ENCODE assay signal across 25 mouse cellular contexts in the genomic region with DNA sequence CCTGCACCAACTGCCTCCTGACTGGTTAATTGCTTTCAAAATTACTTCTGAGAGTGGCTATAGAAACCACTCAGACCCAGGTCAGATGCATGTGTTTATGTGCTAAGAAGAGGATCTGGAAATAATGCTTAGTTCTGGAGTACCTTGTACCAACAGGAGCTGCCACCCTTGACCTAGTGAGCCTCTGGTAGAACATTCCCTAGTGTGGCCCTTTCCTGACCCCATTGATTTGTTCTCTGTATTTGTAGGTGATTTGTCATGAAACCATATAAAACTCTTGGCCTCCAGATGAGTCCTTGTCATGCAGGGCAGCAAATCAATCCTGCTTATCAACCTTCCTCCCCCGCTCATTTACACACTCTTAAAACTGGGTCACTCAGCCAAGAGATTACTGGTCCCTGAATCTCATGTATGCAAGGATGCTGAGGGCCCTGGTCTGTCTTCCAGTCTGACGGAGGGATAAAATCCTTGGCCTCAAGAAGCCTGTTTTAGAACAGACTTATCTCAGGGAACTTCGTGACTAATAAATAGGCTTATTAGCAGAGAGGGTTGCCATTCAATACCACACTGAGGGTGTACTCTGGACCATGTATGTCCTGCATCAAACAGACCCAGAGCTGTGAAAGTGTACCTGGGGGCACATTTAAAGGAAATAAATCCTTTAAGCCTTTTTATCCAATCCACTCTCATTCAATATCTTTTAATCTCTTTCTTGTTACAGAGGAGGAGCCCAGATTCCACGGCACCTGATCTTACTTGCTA. TPM values are rescaled to one million over a fixed set of nuclear protein-coding genes. Genes with fewer than 3 reads are reported as not detected.
DNase-seq lines count a peak whose midpoint lies in the region; ATAC-seq and TF ChIP-seq lines count a peak whose summit lies in the region.
"Had no signal": no experiment of that assay in that cellular context is flagged by ENCODE, and none has a peak within 500 bp of the region (broad histone marks: within the 10 kb centered on the region; RNA-seq: fewer than 3 reads in every experiment).

No protein-coding gene starts in this region.

- no peak overlapping the region for H3K27ac ChIP-seq in heart, postnatal 0 days (ENCODE audit: low read depth)
- H3K27ac ChIP-seq in midbrain, embryonic 11.5 days (ENCODE audit: low read depth, low read length) = no peak overlapping the region
- no peak overlapping the region for H3K27ac ChIP-seq in midbrain, embryonic 16.5 days (ENCODE audit: low read length)
- H3K27ac ChIP-seq in intestine, embryonic 16.5 days (ENCODE audit: low read length) = peak overlapping the region; percentile 6; the same call in 1 of the 2 replicates
- peak overlapping the region; percentile 71 for H3K27ac ChIP-seq in stomach, postnatal 0 days (replicated peaks)
- H3K27ac ChIP-seq: embryonic facial prominence, embryonic 10.5 days; forebrain, embryonic 13.5 days; gastrocnemius, adult 2 months had no signal

- no peak for TF ChIP-seq CTCF in heart, postnatal 0 days (IDR thresholded peaks at IDR 0.05; ENCODE audit: low read depth)
- no peak for TF ChIP-seq CTCF in stomach, postnatal 0 days (IDR thresholded peaks at IDR 0.05; ENCODE audit: low read depth)

- intact Hi-C loops in heart, postnatal 10 days (cut with DNase I) = no loop called here

- H3K4me3 ChIP-seq in heart, postnatal 0 days (ENCODE audit: low read depth, low read length) = no peak overlapping the region
- no peak overlapping the region for H3K4me3 ChIP-seq in midbrain, embryonic 11.5 days (ENCODE audit: low read depth, low read length)
- H3K4me3 ChIP-seq in midbrain, embryonic 16.5 days (ENCODE audit: low read depth, low read length) = no peak overlapping the region
- no peak overlapping the region for H3K4me3 ChIP-seq in intestine, embryonic 16.5 days (ENCODE audit: low read length)
- no peak overlapping the region for H3K4me3 ChIP-seq in stomach, postnatal 0 days (ENCODE audit: low read depth, low read length)
- H3K4me3 ChIP-seq: embryonic facial prominence, embryonic 10.5 days; forebrain, embryonic 13.5 days; gastrocnemius, adult 2 months; heart, embryonic 12.5 days had no signal

- ATAC-seq in heart, postnatal 0 days (ENCODE audit: insufficient read depth, low read depth) = peak; percentile 8; the same call in 1 of the 2 replicates
- ATAC-seq in midbrain, embryonic 11.5 days (ENCODE audit: low FRiP score) = peak; percentile 33; the same call in 1 of the 2 replicates
- ATAC-seq in midbrain, embryonic 16.5 days = no peak
- ATAC-seq in intestine, embryonic 16.5 days = peak; percentile 77
- peak; percentile 68 for ATAC-seq in stomach, postnatal 0 days (ENCODE audit: low FRiP score, low TSS enrichment)
- ATAC-seq: CD4-positive, CD25-positive, alpha-beta regulatory T cell, adult 4 months; forebrain, embryonic 13.5 days; forebrain, postnatal 0 days had no signal

- no peaks in the 10 kb centered on the region for H3K4me1 ChIP-seq in heart, postnatal 0 days (ENCODE audit: control insufficient read depth, insufficient read depth)
- no peaks in the 10 kb centered on the region for H3K4me1 ChIP-seq in midbrain, embryonic 11.5 days (ENCODE audit: control insufficient read depth, insufficient read depth, low read length)
- H3K4me1 ChIP-seq in midbrain, embryonic 16.5 days (ENCODE audit: control insufficient read depth, insufficient read depth, low read length) = no peaks in the 10 kb centered on the region
- H3K4me1 ChIP-seq in intestine, embryonic 16.5 days (ENCODE audit: control insufficient read depth, insufficient read depth, low read length) = no peaks in the 10 kb centered on the region
- no peaks in the 10 kb centered on the region for H3K4me1 ChIP-seq in stomach, postnatal 0 days (replicated peaks; ENCODE audit: control insufficient read depth, insufficient read depth)
- H3K4me1 ChIP-seq: forebrain, embryonic 13.5 days; heart, embryonic 12.5 days had no signal

- 57% methylated on average over 4 of the region's 4 CpGs for WGBS in heart, postnatal 0 days
- 56% methylated on average over 4 of the region's 4 CpGs for WGBS in midbrain, embryonic 11.5 days
- WGBS in midbrain, embryonic 16.5 days = 54% methylated on average over 4 of the region's 4 CpGs
- 41% methylated on average over 4 of the region's 4 CpGs for WGBS in intestine, embryonic 16.5 days
- WGBS in stomach, postnatal 0 days = 42% methylated on average over 4 of the region's 4 CpGs

- H3K9ac ChIP-seq in heart, postnatal 0 days (replicated peaks; ENCODE audit: low read depth, low read length) = no peak overlapping the region
- H3K9ac ChIP-seq in midbrain, embryonic 11.5 days (ENCODE audit: low read length) = no peak overlapping the region
- no peak overlapping the region for H3K9ac ChIP-seq in midbrain, embryonic 16.5 days (ENCODE audit: low read depth, low read length)
- no peak overlapping the region for H3K9ac ChIP-seq in intestine, embryonic 16.5 days (ENCODE audit: low read depth, low read length)
- H3K9ac ChIP-seq in stomach, postnatal 0 days (ENCODE audit: low read length) = no peak overlapping the region
- H3K9ac ChIP-seq: forebrain, embryonic 13.5 days; forebrain, postnatal 0 days; heart, embryonic 12.5 days had no signal

- no peaks in the 10 kb centered on the region for H3K9me3 ChIP-seq in heart, postnatal 0 days (replicated peaks; ENCODE audit: control insufficient read depth, low read length)
- H3K9me3 ChIP-seq in midbrain, embryonic 11.5 days (ENCODE audit: control insufficient read depth, low read length) = no peaks in the 10 kb centered on the region
- no peaks in the 10 kb centered on the region for H3K9me3 ChIP-seq in midbrain, embryonic 16.5 days (replicated peaks; ENCODE audit: control insufficient read depth, low read length, poor library complexity, severe bottlenecking)
- H3K9me3 ChIP-seq in intestine, embryonic 16.5 days (ENCODE audit: control insufficient read depth, low read length) = no peaks in the 10 kb centered on the region
- no peaks in the 10 kb centered on the region for H3K9me3 ChIP-seq in stomach, postnatal 0 days (ENCODE audit: control insufficient read depth, low read length)
- H3K9me3 ChIP-seq: embryonic facial prominence, embryonic 10.5 days; forebrain, embryonic 13.5 days; heart, embryonic 12.5 days had no signal

- H3K36me3 ChIP-seq in heart, postnatal 0 days (replicated peaks; ENCODE audit: control insufficient read depth, insufficient read depth, low read length) = no peaks in the 10 kb centered on the region
- H3K36me3 ChIP-seq in midbrain, embryonic 11.5 days (ENCODE audit: control insufficient read depth, insufficient read depth, low read length) = no peaks in the 10 kb centered on the region
- no peaks in the 10 kb centered on the region for H3K36me3 ChIP-seq in midbrain, embryonic 16.5 days (ENCODE audit: control insufficient read depth, insufficient read depth, low read length)
- no peaks in the 10 kb centered on the region for H3K36me3 ChIP-seq in intestine, embryonic 16.5 days (ENCODE audit: control insufficient read depth, insufficient read depth, low read length)
- H3K36me3 ChIP-seq in stomach, postnatal 0 days (ENCODE audit: control insufficient read depth, insufficient read depth, low read length) = no peaks in the 10 kb centered on the region
- H3K36me3 ChIP-seq: embryonic facial prominence, embryonic 10.5 days; G1E; heart, embryonic 12.5 days had no signal

- H3K4me2 ChIP-seq in heart, postnatal 0 days (ENCODE audit: low read depth, low read length) = no peak overlapping the region
- no peak overlapping the region for H3K4me2 ChIP-seq in midbrain, embryonic 11.5 days
- H3K4me2 ChIP-seq in midbrain, embryonic 16.5 days (ENCODE audit: low read length) = no peak overlapping the region
- no peak overlapping the region for H3K4me2 ChIP-seq in intestine, embryonic 16.5 days (ENCODE audit: low read depth, low read length)
- no peak overlapping the region for H3K4me2 ChIP-seq in stomach, postnatal 0 days (replicated peaks; ENCODE audit: low read depth)
- H3K4me2 ChIP-seq: forebrain, embryonic 13.5 days; heart, embryonic 12.5 days had no signal

- no peak for DNase-seq in heart, postnatal 0 days (ENCODE audit: low spot score)
- no peak for DNase-seq in heart, postnatal 10 days
- no peak for DNase-seq in midbrain, embryonic 11.5 days (ENCODE audit: low spot score, missing footprints)
- no peak for DNase-seq in stomach, postnatal 0 days (ENCODE audit: low spot score)
- no peak for DNase-seq in thymus, adult 18-20 months
- DNase-seq: adrenal gland, adult 8-10 months; adrenal gland, postnatal 36 days; B cell, adult 2 months; cerebellum, adult 2 months; cerebellum, postnatal 10 days; forebrain, postnatal 0 days; gastrocnemius, adult 2 months; gastrocnemius, postnatal 25 days; heart, postnatal 4 days had no signal

- no peak for TF ChIP-seq EP300 in heart, postnatal 0 days (IDR thresholded peaks at IDR 0.05; ENCODE audit: low read depth)
- TF ChIP-seq EP300 in stomach, postnatal 0 days (optimal IDR thresholded peaks at IDR 0.05) = no peak

- no peaks in the 10 kb centered on the region for H3K27me3 ChIP-seq in heart, postnatal 0 days (ENCODE audit: control insufficient read depth, insufficient read depth, low read length)
- no peaks in the 10 kb centered on the region for H3K27me3 ChIP-seq in midbrain, embryonic 11.5 days (ENCODE audit: control insufficient read depth, insufficient read depth, low read length)
- no peaks in the 10 kb centered on the region for H3K27me3 ChIP-seq in midbrain, embryonic 16.5 days (ENCODE audit: control insufficient read depth, insufficient read depth, low read depth, low read length)
- no peaks in the 10 kb centered on the region for H3K27me3 ChIP-seq in intestine, embryonic 16.5 days (replicated peaks; ENCODE audit: control insufficient read depth, insufficient read depth, low read length)
- H3K27me3 ChIP-seq in stomach, postnatal 0 days (ENCODE audit: control insufficient read depth, insufficient read depth, low read length) = no peaks in the 10 kb centered on the region
- H3K27me3 ChIP-seq: forebrain, embryonic 13.5 days; heart, embryonic 12.5 days had no signal

RNA-seq across cellular contexts. Expression of a gene that starts 5.3 kb away (rescaled TPM):
- total RNA-seq in heart, postnatal 0 days (2014; rRNA removed; ENCODE audit: low replicate concordance) = 6.4 TPM in 1 of 2 replicates, not detected in the other
- polyA plus RNA-seq in heart, postnatal 0 days (2015; fragmentation: Nextera tagmentation; extraction: Ambion mirVana) = not detected in 2 replicates
- not detected for total RNA-seq in heart, postnatal 10 days (2021)
- not detected in 2 replicates for polyA plus RNA-seq in midbrain, embryonic 11.5 days (2014; fragmentation: Nextera tagmentation; extraction: Ambion mirVana)
- polyA plus RNA-seq in midbrain, embryonic 16.5 days (2015; fragmentation: Nextera tagmentation; extraction: Ambion mirVana) = not detected in 2 replicates
- polyA plus RNA-seq in intestine, embryonic 16.5 days (2015; fragmentation: Nextera tagmentation; extraction: Ambion mirVana) = 0.13 TPM in 1 of 2 replicates, not detected in the other
- 16.6 and 21.1 TPM in 2 replicates for polyA plus RNA-seq in stomach, postnatal 0 days (2015; fragmentation: Nextera tagmentation; extraction: Ambion mirVana)
- total RNA-seq: adrenal gland, adult 8-10 months; adrenal gland, postnatal 36 days; forebrain, postnatal 0 days; gastrocnemius, adult 2 months; gastrocnemius, postnatal 25 days; granulocyte monocyte progenitor cell, adult 5-6 weeks; heart, adult 8-10 months; heart, postnatal 4 days had no signal
- polyA plus RNA-seq: CD4-positive, CD25-positive, alpha-beta regulatory T cell, adult 4 months; cerebellum, adult 2 months; embryonic facial prominence, embryonic 10.5 days; forebrain, embryonic 13.5 days; forebrain, postnatal 0 days; G1E; heart, embryonic 12.5 days had no signal

RNA-seq across cellular contexts. Expression of a gene that starts 10.0 kb away (rescaled TPM):
- total RNA-seq in heart, postnatal 0 days (2014; rRNA removed; ENCODE audit: low replicate concordance) = not detected in 2 replicates
- polyA plus RNA-seq in heart, postnatal 0 days (2015; fragmentation: Nextera tagmentation; extraction: Ambion mirVana) = not detected in 2 replicates
- not detected for total RNA-seq in heart, postnatal 10 days (2021)
- not detected in 2 replicates for polyA plus RNA-seq in midbrain, embryonic 11.5 days (2014; fragmentation: Nextera tagmentation; extraction: Ambion mirVana)
- polyA plus RNA-seq in midbrain, embryonic 16.5 days (2015; fragmentation: Nextera tagmentation; extraction: Ambion mirVana) = not detected in 2 replicates
- polyA plus RNA-seq in intestine, embryonic 16.5 days (2015; fragmentation: Nextera tagmentation; extraction: Ambion mirVana) = 10.9 and 18.8 TPM in 2 replicates
- not detected in 2 replicates for polyA plus RNA-seq in stomach, postnatal 0 days (2015; fragmentation: Nextera tagmentation; extraction: Ambion mirVana)
- total RNA-seq: adrenal gland, adult 8-10 months; adrenal gland, postnatal 36 days; forebrain, postnatal 0 days; G1E; gastrocnemius, adult 2 months; gastrocnemius, postnatal 25 days; granulocyte monocyte progenitor cell, adult 5-6 weeks; heart, adult 8-10 months; heart, postnatal 4 days had no signal
- polyA plus RNA-seq: CD4-positive, CD25-positive, alpha-beta regulatory T cell, adult 4 months; cerebellum, adult 2 months; embryonic facial prominence, embryonic 10.5 days; embryonic facial prominence, embryonic 14.5 days; forebrain, embryonic 13.5 days; forebrain, postnatal 0 days; G1E; heart, embryonic 12.5 days; heart, embryonic 16.5 days had no signal

RNA-seq across cellular contexts. Expression of a gene that starts 28.5 kb away (rescaled TPM):
- total RNA-seq in heart, postnatal 0 days (2014; rRNA removed; ENCODE audit: low replicate concordance) = not detected in 2 replicates
- polyA plus RNA-seq in heart, postnatal 0 days (2015; fragmentation: Nextera tagmentation; extraction: Ambion mirVana) = not detected in 2 replicates
- not detected for total RNA-seq in heart, postnatal 10 days (2021)
- polyA plus RNA-seq in midbrain, embryonic 11.5 days (2014; fragmentation: Nextera tagmentation; extraction: Ambion mirVana) = not detected in 2 replicates
- polyA plus RNA-seq in midbrain, embryonic 16.5 days (2015; fragmentation: Nextera tagmentation; extraction: Ambion mirVana) = not detected in 2 replicates
- polyA plus RNA-seq in intestine, embryonic 16.5 days (2015; fragmentation: Nextera tagmentation; extraction: Ambion mirVana) = not detected in 2 replicates
- 22.8 and 26.7 TPM in 2 replicates for polyA plus RNA-seq in stomach, postnatal 0 days (2015; fragmentation: Nextera tagmentation; extraction: Ambion mirVana)
- total RNA-seq: adrenal gland, adult 8-10 months; adrenal gland, postnatal 36 days; forebrain, postnatal 0 days; G1E; gastrocnemius, adult 2 months; gastrocnemius, postnatal 25 days; granulocyte monocyte progenitor cell, adult 5-6 weeks; heart, adult 8-10 months; heart, postnatal 4 days had no signal
- polyA plus RNA-seq: CD4-positive, CD25-positive, alpha-beta regulatory T cell, adult 4 months; cerebellum, adult 2 months; embryonic facial prominence, embryonic 10.5 days; embryonic facial prominence, embryonic 14.5 days; forebrain, embryonic 13.5 days; forebrain, postnatal 0 days; G1E; heart, embryonic 12.5 days; heart, embryonic 16.5 days had no signal

RNA-seq across cellular contexts. Expression of a gene that starts 42.6 kb away (rescaled TPM):
- total RNA-seq in heart, postnatal 0 days (2014; rRNA removed; ENCODE audit: low replicate concordance) = not detected in 2 replicates
- not detected in 2 replicates for polyA plus RNA-seq in heart, postnatal 0 days (2015; fragmentation: Nextera tagmentation; extraction: Ambion mirVana)
- total RNA-seq in heart, postnatal 10 days (2021) = not detected
- not detected in 2 replicates for polyA plus RNA-seq in midbrain, embryonic 11.5 days (2014; fragmentation: Nextera tagmentation; extraction: Ambion mirVana)
- not detected in 2 replicates for polyA plus RNA-seq in midbrain, embryonic 16.5 days (2015; fragmentation: Nextera tagmentation; extraction: Ambion mirVana)
- not detected in 2 replicates for polyA plus RNA-seq in intestine, embryonic 16.5 days (2015; fragmentation: Nextera tagmentation; extraction: Ambion mirVana)
- 98.3 and 102 TPM in 2 replicates for polyA plus RNA-seq in stomach, postnatal 0 days (2015; fragmentation: Nextera tagmentation; extraction: Ambion mirVana)
- total RNA-seq: adrenal gland, adult 8-10 months; adrenal gland, postnatal 36 days; forebrain, postnatal 0 days; G1E; gastrocnemius, adult 2 months; gastrocnemius, postnatal 25 days; granulocyte monocyte progenitor cell, adult 5-6 weeks; heart, adult 8-10 months; heart, postnatal 4 days had no signal
- polyA plus RNA-seq: CD4-positive, CD25-positive, alpha-beta regulatory T cell, adult 4 months; cerebellum, adult 2 months; embryonic facial prominence, embryonic 10.5 days; embryonic facial prominence, embryonic 14.5 days; forebrain, embryonic 13.5 days; forebrain, postnatal 0 days; G1E; heart, embryonic 12.5 days; heart, embryonic 16.5 days had no signal

RNA-seq across cellular contexts. Expression of a gene that starts 44.5 kb away (rescaled TPM):
- not detected in 2 replicates for total RNA-seq in heart, postnatal 0 days (2014; rRNA removed; ENCODE audit: low replicate concordance)
- polyA plus RNA-seq in heart, postnatal 0 days (2015; fragmentation: Nextera tagmentation; extraction: Ambion mirVana) = not detected in 2 replicates
- not detected for total RNA-seq in heart, postnatal 10 days (2021)
- not detected in 2 replicates for polyA plus RNA-seq in midbrain, embryonic 11.5 days (2014; fragmentation: Nextera tagmentation; extraction: Ambion mirVana)
- not detected in 2 replicates for polyA plus RNA-seq in midbrain, embryonic 16.5 days (2015; fragmentation: Nextera tagmentation; extraction: Ambion mirVana)
- polyA plus RNA-seq in intestine, embryonic 16.5 days (2015; fragmentation: Nextera tagmentation; extraction: Ambion mirVana) = not detected in 2 replicates
- not detected in 2 replicates for polyA plus RNA-seq in stomach, postnatal 0 days (2015; fragmentation: Nextera tagmentation; extraction: Ambion mirVana)
- total RNA-seq: adrenal gland, adult 8-10 months; adrenal gland, postnatal 36 days; forebrain, postnatal 0 days; G1E; gastrocnemius, adult 2 months; gastrocnemius, postnatal 25 days; granulocyte monocyte progenitor cell, adult 5-6 weeks; heart, adult 8-10 months; heart, postnatal 4 days had no signal
- polyA plus RNA-seq: CD4-positive, CD25-positive, alpha-beta regulatory T cell, adult 4 months; cerebellum, adult 2 months; embryonic facial prominence, embryonic 10.5 days; forebrain, embryonic 13.5 days; forebrain, postnatal 0 days; G1E; heart, embryonic 12.5 days; heart, embryonic 16.5 days had no signal

Comparison
In these comparisons a context has a peak if more than half of its experiments do, and no peak if none do; other contexts are left out.
1. H3K27ac ChIP-seq: peak in intestine, embryonic 16.5 days (single experiment) and stomach, postnatal 0 days (single experiment); none in heart, postnatal 0 days (single experiment), midbrain, embryonic 11.5 days (single experiment) and midbrain, embryonic 16.5 days (single experiment).
2. RNA of a gene that starts 5.3 kb away (polyA plus RNA-seq): 16.6 to 21.1 TPM in stomach, postnatal 0 days; 0.13 TPM in intestine, embryonic 16.5 days, not detected in midbrain, embryonic 11.5 days, not detected in heart, postnatal 0 days and not detected in midbrain, embryonic 16.5 days; every median in the first group is over 10 times any median in the second.
3. RNA of a gene that starts 10.0 kb away (polyA plus RNA-seq): 10.9 to 18.8 TPM in intestine, embryonic 16.5 days; not detected in heart, postnatal 0 days, not detected in midbrain, embryonic 11.5 days, not detected in midbrain, embryonic 16.5 days and not detected in stomach, postnatal 0 days; every median in the first group is over 10 times any median in the second.
4. RNA of a gene that starts 28.5 kb away (polyA plus RNA-seq): 22.8 to 26.7 TPM in stomach, postnatal 0 days; not detected in heart, postnatal 0 days, not detected in midbrain, embryonic 11.5 days, not detected in midbrain, embryonic 16.5 days and not detected in intestine, embryonic 16.5 days; every median in the first group is over 10 times any median in the second.